Mouse (Mus musculus): ENCODE measurements around the gene Tfip11. TPM values are rescaled to one million over a fixed set of nuclear protein-coding genes. Genes with fewer than 3 reads are reported as not detected.

Tfip11 gene
- total and polyA plus RNA-seq, 3 experiments, result 19.4 to 54.1 (median 21.7) TPM

DNA sequence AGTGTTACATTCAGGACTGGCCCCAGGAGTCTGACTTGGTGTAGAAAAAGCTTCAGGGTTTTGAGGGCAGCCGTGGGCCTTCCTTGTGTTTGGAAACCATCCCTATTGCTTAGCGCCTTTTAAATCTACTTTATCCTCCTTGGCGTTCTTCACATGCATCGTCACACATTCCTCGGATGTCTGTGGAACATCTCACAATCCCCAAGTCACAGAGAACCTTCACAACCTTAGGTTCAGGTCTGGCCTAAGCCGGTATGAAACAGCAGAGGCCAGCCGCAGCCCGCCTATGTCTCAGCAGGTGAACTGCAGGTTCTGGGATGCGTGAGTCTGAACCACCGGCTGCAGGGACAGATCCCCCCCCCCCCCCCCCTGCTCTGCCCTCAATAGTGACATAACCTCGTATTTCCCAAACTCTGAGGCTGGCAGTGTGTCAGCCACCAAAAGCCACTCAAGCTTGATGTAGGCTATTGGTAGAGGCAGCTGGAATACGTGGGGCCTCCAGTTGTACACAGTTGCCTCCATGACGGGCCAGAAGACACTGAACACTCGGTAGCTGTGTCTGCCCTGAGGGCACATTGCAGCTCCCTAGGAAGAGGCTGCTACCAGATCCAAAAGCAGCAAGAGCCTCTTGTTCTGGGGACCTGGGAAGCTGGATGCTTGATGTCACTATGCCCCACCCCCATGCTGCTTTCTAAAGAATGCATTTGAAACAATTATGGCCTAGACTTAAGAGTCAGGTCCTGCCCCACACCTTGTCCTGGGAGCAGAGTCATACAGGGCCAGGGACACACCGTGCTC, 45.1 kb upstream of the Tfip11 start:
- DNase-seq (ENCODE audit: low spot score), result no peak
- ATAC-seq (ENCODE audit: extremely low read depth, insufficient number of reproducible peaks, low FRiP score, poor library complexity, severe bottlenecking), result no peak
- peaks cover 89% of the 10 kb centered on the region for H3K4me1 ChIP-seq (ENCODE audit: insufficient read depth, low read depth, low read length)
- no peaks in the 10 kb centered on the region for H3K27me3 ChIP-seq (ENCODE audit: insufficient read depth, low read length)
- no peak for TF ChIP-seq POLR2AphosphoS5 (IDR thresholded peaks at IDR 0.05; ENCODE audit: insufficient replicate concordance, low read depth, low read length)
- no peak for TF ChIP-seq CTCF (IDR thresholded peaks at IDR 0.05; ENCODE audit: low read depth, low read length)
- TF ChIP-seq GATA2 (IDR thresholded peaks at IDR 0.05; ENCODE audit: borderline replicate concordance, low read depth, low read length), result no peak
- TF ChIP-seq TAL1 (conservative IDR thresholded peaks at IDR 0.05; ENCODE audit: low read depth, low read length), result no peak
- no peak for TF ChIP-seq GATA1 (IDR thresholded peaks at IDR 0.05; ENCODE audit: borderline replicate concordance, low read length)
- H3K9me3 ChIP-seq (replicated peaks), result no peaks in the 10 kb centered on the region
- peaks cover 80% of the 10 kb centered on the region for H3K36me3 ChIP-seq (replicated peaks)
- H3K4me3 ChIP-seq (ENCODE audit: low read depth, low read length), result peak overlapping the region; percentile 10; the same call in 1 of the 2 replicates

DNA sequence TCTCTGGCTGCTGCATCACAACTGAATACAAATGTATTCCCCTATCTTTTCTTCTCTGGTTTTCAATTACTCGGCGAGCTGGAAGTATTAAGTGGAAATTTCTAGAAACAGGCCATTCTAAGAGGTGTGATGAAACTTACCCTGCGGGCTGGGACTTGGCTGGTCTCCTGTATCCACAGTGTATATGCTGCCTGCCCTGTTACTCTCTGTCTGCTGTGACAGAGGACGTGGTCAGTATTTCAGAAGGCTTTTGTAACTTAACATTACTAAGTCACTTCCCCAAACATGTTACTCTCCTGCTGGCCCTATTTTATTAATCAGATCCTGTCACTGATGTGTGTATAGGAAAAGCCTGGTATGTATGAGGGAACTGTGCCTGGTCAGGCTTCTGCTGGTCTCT, 44.5 kb upstream of the Tfip11 start:
- TF ChIP-seq CTCF (IDR thresholded peaks at IDR 0.05; ENCODE audit: low read depth, low read length), result no peak
- TF ChIP-seq GATA1 (IDR thresholded peaks at IDR 0.05; ENCODE audit: borderline replicate concordance, low read length), result no peak
- TF ChIP-seq GATA2 (IDR thresholded peaks at IDR 0.05; ENCODE audit: borderline replicate concordance, low read depth, low read length), result no peak
- no peak for TF ChIP-seq TAL1 (conservative IDR thresholded peaks at IDR 0.05; ENCODE audit: low read depth, low read length)
- TF ChIP-seq POLR2AphosphoS5 (IDR thresholded peaks at IDR 0.05; ENCODE audit: insufficient replicate concordance, low read depth, low read length), result no peak
- peaks cover 94% of the 10 kb centered on the region for H3K4me1 ChIP-seq (ENCODE audit: insufficient read depth, low read depth, low read length)
- H3K4me3 ChIP-seq (ENCODE audit: low read depth, low read length), result peak overlapping the region; percentile 10; the same call in 1 of the 2 replicates
- H3K36me3 ChIP-seq (replicated peaks), result peaks cover 85% of the 10 kb centered on the region
- H3K27me3 ChIP-seq (ENCODE audit: insufficient read depth, low read length), result no peaks in the 10 kb centered on the region
- DNase-seq (ENCODE audit: low spot score) (no peak), ATAC-seq (ENCODE audit: extremely low read depth, insufficient number of reproducible peaks, low FRiP score, poor library complexity, severe bottlenecking) (no peak)
- H3K9me3 ChIP-seq (replicated peaks), result no peaks in the 10 kb centered on the region

DNA sequence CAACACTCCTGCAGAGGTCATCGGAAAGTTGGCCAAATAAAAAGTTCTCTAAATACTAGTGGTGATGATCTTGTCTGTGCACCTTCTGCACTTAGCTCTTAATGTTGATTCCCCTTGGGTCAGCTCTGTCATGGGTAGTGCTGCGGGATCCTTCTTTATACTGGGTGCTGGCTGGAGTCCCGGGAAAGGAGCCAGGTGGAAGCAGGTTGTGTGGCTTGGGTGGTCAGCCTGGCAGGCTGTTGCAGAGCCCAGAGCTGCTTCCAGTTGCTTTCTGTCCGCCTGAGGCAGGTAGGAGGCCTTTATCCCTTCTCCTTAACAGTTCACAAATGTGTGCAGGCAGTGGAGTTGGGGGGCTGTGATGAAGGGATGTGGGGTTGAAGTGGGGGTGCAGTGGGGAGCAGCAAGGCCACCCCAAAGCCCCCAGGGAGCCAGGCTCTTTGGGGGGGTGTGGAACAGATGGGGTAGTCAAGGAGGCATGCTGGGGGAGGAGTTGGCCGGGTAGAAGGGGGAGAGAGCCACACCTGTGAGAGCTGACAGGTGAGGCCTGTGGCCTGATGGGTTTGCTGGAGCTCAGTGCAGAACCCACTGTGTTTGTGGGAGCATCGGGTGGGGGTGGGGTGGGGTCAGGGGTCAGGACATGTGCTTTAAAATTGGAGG, 43.9 kb upstream of the Tfip11 start:
- peaks cover 100% of the 10 kb centered on the region for H3K4me1 ChIP-seq (ENCODE audit: insufficient read depth, low read depth, low read length)
- peaks cover 85% of the 10 kb centered on the region for H3K36me3 ChIP-seq (replicated peaks)
- H3K27me3 ChIP-seq (ENCODE audit: insufficient read depth, low read length), result no peaks in the 10 kb centered on the region
- ATAC-seq (ENCODE audit: extremely low read depth, insufficient number of reproducible peaks, low FRiP score, poor library complexity, severe bottlenecking), result no peak
- TF ChIP-seq POLR2AphosphoS5 (IDR thresholded peaks at IDR 0.05; ENCODE audit: insufficient replicate concordance, low read depth, low read length), result no peak
- TF ChIP-seq TAL1 (conservative IDR thresholded peaks at IDR 0.05; ENCODE audit: low read depth, low read length), result no peak
- TF ChIP-seq GATA1 (IDR thresholded peaks at IDR 0.05; ENCODE audit: borderline replicate concordance, low read length), result no peak
- no peak for TF ChIP-seq CTCF (IDR thresholded peaks at IDR 0.05; ENCODE audit: low read depth, low read length)
- TF ChIP-seq GATA2 (IDR thresholded peaks at IDR 0.05; ENCODE audit: borderline replicate concordance, low read depth, low read length), result no peak
- no peaks in the 10 kb centered on the region for H3K9me3 ChIP-seq (replicated peaks)
- H3K4me3 ChIP-seq (ENCODE audit: low read depth, low read length), result no peak overlapping the region; the same call in 1 of the 2 replicates
- no peak for DNase-seq (ENCODE audit: low spot score)

DNA sequence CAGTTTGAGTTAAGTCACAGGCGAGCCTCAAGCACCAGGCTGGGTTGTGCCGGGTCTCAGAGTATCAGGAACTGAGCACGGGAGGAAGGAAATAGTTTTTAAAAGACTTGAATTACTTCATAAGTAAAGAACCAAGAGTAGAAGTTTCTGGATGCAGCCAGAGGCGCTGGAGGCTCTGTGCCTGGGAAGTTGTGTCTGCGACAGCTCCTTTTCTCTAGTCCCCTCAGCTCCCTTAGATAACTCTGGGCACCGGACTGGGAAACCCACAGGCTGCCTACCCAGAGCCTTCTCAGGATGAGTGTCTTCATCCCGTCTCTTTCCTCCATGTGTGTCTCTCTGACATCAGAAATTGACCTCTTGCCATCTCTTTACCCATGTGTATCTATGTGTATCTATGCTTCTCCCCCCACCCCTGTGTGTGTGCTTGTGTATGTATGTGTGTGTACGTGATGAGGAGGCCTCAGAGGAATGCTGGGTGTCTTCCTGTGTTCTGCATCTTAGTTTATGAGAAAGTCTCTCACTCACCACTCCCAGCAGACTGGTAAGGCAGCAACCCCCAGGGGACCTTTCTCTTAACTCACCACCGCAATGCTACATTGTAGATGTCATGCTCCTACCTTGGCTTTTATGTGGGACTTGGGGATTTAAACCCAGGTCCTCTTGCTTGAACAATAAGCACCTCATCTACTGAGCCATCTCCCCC, 43.2 kb upstream of the Tfip11 start:
- Histone ChIP-seq H3K27me3 (ENCODE audit: insufficient read depth, low read length) (no peaks in the 10 kb centered on the region), H3K36me3 (replicated peaks) (peaks cover 88% of the 10 kb centered on the region), H3K4me1 (ENCODE audit: insufficient read depth, low read depth, low read length) (peaks cover 100% of the 10 kb centered on the region), H3K4me3 (ENCODE audit: low read depth, low read length) (no peak overlapping the region; the same call in 1 of the 2 replicates), H3K9me3 (replicated peaks) (no peaks in the 10 kb centered on the region)
- no peak for DNase-seq (ENCODE audit: low spot score)
- ATAC-seq (ENCODE audit: extremely low read depth, insufficient number of reproducible peaks, low FRiP score, poor library complexity, severe bottlenecking), result no peak
- TF ChIP-seq GATA2 (IDR thresholded peaks at IDR 0.05; ENCODE audit: borderline replicate concordance, low read depth, low read length), result no peak
- TF ChIP-seq GATA1 (IDR thresholded peaks at IDR 0.05; ENCODE audit: borderline replicate concordance, low read length), result no peak
- no peak for TF ChIP-seq POLR2AphosphoS5 (IDR thresholded peaks at IDR 0.05; ENCODE audit: insufficient replicate concordance, low read depth, low read length)
- no peak for TF ChIP-seq CTCF (IDR thresholded peaks at IDR 0.05; ENCODE audit: low read depth, low read length)
- TF ChIP-seq TAL1 (conservative IDR thresholded peaks at IDR 0.05; ENCODE audit: low read depth, low read length), result no peak

DNA sequence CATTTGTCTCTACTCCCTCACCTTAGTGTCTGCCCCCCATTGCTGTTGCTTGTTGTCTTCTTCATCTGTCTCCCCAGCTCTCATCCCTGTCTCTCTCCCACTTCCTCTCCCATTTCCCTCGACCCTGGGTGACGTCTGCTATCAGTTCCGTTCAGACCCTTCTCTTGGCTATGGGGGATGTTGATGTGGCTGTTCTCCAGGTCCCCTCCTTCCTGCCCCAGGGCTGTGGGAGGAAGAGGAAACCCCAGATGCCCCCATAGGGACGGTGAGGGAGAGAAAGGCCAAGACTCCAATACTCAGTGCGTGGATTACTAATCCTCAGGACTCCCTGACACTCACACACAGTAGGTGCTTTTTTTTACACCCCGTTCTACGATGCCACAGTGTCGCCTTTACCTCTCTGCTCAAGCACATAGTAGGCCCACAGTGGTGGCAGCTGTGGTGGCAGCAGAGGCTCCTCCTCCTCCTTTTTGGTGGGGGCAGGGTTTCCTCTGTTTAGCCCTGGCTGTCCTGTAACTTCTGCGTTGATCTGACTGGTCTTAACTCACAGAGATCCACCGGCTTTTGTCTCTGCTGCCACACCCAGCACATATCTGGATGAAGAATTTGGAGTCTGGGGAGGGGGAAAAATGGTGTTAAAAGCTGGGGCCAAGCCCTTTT, 42.5 kb upstream of the Tfip11 start:
- H3K9me3 ChIP-seq (replicated peaks), result no peaks in the 10 kb centered on the region
- DNase-seq (ENCODE audit: low spot score) (no peak), ATAC-seq (ENCODE audit: extremely low read depth, insufficient number of reproducible peaks, low FRiP score, poor library complexity, severe bottlenecking) (no peak)
- TF ChIP-seq POLR2AphosphoS5 (IDR thresholded peaks at IDR 0.05; ENCODE audit: insufficient replicate concordance, low read depth, low read length) (no peak), TAL1 (conservative IDR thresholded peaks at IDR 0.05; ENCODE audit: low read depth, low read length) (no peak), GATA2 (IDR thresholded peaks at IDR 0.05; ENCODE audit: borderline replicate concordance, low read depth, low read length) (no peak), GATA1 (IDR thresholded peaks at IDR 0.05; ENCODE audit: borderline replicate concordance, low read length) (no peak), CTCF (IDR thresholded peaks at IDR 0.05; ENCODE audit: low read depth, low read length) (no peak)
- H3K4me1 ChIP-seq (ENCODE audit: insufficient read depth, low read depth, low read length), result peaks cover 100% of the 10 kb centered on the region
- peak overlapping the region; percentile 31; the same call in 1 of the 2 replicates for H3K4me3 ChIP-seq (ENCODE audit: low read depth, low read length)
- H3K36me3 ChIP-seq (replicated peaks), result peaks cover 88% of the 10 kb centered on the region
- no peaks in the 10 kb centered on the region for H3K27me3 ChIP-seq (ENCODE audit: insufficient read depth, low read length)

All from G1E (cell line).